Mouse (Mus musculus): ENCODE measurements around the gene Cln3.

Gene Cln3

GRCm38 (mm10) chr7:126595890-126596289, 10.3 kb upstream of the Cln3 start:
- DNase-seq (ENCODE audit: low spot score in 2 of 2): no peak

GRCm38 (mm10) chr7:126594862-126595561, 9.4 kb upstream of the Cln3 start, which contains the start of gene Il27:
Gene Il27, minus strand, starts transcription at chr7:126594941.
- DNase-seq (ENCODE audit: low spot score in 2 of 2): no peak

GRCm38 (mm10) chr7:126587779-126588178, 2.2 kb upstream of the Cln3 start:
- DNase-seq (ENCODE audit: low spot score in 2 of 2): peak in 1 of 2 experiments; percentile 32

GRCm38 (mm10) chr7:126586839-126587238, 1.2 kb upstream of the Cln3 start:
- no peak for DNase-seq (ENCODE audit: low spot score in 2 of 2)

GRCm38 (mm10) chr7:126584506-126584977, 1.1 kb downstream of the Cln3 start, which contains the start of gene Apobr:
Gene Apobr, plus strand, starts transcription at chr7:126584942.
- no peak for DNase-seq (ENCODE audit: low spot score in 2 of 2)

- no peak for DNase-seq (ENCODE audit: low spot score in 2 of 2)
Measured at GRCm38 (mm10) chr7:126583761-126584160, 1.9 kb downstream of the Cln3 start.

- peak; percentile 74 to 80 for DNase-seq (ENCODE audit: low spot score in 2 of 2)
Measured at GRCm38 (mm10) chr7:126583251-126583709, 2.3 kb downstream of the Cln3 start.

GRCm38 (mm10) chr7:126582759-126583158, 2.9 kb downstream of the Cln3 start:
- peak in 1 of 2 experiments; percentile 35 for DNase-seq (ENCODE audit: low spot score in 2 of 2)

- DNase-seq (ENCODE audit: low spot score in 2 of 2): no peak
Measured at GRCm38 (mm10) chr7:126581661-126582060, 4.0 kb downstream of the Cln3 start.

GRCm38 (mm10) chr7:126579172-126579571, 6.4 kb downstream of the Cln3 start:
- peak in 1 of 2 experiments; percentile 49 for DNase-seq (ENCODE audit: low spot score in 2 of 2)

GRCm38 (mm10) chr7:126576946-126577345, 8.7 kb downstream of the Cln3 start:
- no peak for DNase-seq (ENCODE audit: low spot score in 2 of 2)

- peak; percentile 78 to 82 for DNase-seq (ENCODE audit: low spot score in 2 of 2)
Measured at GRCm38 (mm10) chr7:126566094-126566765, 19.4 kb downstream of the Cln3 start, which contains the start of gene Eif3c. Gene Eif3c, minus strand, starts transcription at chr7:126566411.

GRCm38 (mm10) chr7:126565693-126566092, 19.9 kb downstream of the Cln3 start:
- DNase-seq (ENCODE audit: low spot score in 2 of 2): no peak

GRCm38 (mm10) chr7:126556635-126557034, 29.0 kb downstream of the Cln3 start:
- DNase-seq (ENCODE audit: low spot score in 2 of 2): no peak

- DNase-seq (ENCODE audit: low spot score in 2 of 2): no peak
Measured at GRCm38 (mm10) chr7:126554796-126555195, 30.8 kb downstream of the Cln3 start.

GRCm38 (mm10) chr7:126545631-126546030, 40.0 kb downstream of the Cln3 start:
- no peak for DNase-seq (ENCODE audit: low spot score in 2 of 2)

- DNase-seq (ENCODE audit: low spot score in 2 of 2): no peak
Measured at GRCm38 (mm10) chr7:126541661-126542060, 44.0 kb downstream of the Cln3 start.

- DNase-seq (ENCODE audit: low spot score in 2 of 2): no peak
Measured at GRCm38 (mm10) chr7:126537820-126538585, 47.6 kb downstream of the Cln3 start.

- no peak for DNase-seq (ENCODE audit: low spot score in 2 of 2)
Measured at GRCm38 (mm10) chr7:126536466-126536865, 49.2 kb downstream of the Cln3 start.

- DNase-seq (ENCODE audit: low spot score in 2 of 2): peak in 1 of 2 experiments; percentile 18
Measured at GRCm38 (mm10) chr7:126535766-126536165, 49.9 kb downstream of the Cln3 start.

- DNase-seq (ENCODE audit: low spot score in 2 of 2): no peak
Measured at GRCm38 (mm10) chr7:126533434-126533833, 52.2 kb downstream of the Cln3 start.

GRCm38 (mm10) chr7:126528166-126528577, 57.4 kb downstream of the Cln3 start:
- peak in 1 of 2 experiments; percentile 9 for DNase-seq (ENCODE audit: low spot score in 2 of 2)

All from urinary bladder, adult 18-20 months (tissue).